Comparison of ENCODE assay signal across 11 mouse cellular contexts in the genomic region with DNA sequence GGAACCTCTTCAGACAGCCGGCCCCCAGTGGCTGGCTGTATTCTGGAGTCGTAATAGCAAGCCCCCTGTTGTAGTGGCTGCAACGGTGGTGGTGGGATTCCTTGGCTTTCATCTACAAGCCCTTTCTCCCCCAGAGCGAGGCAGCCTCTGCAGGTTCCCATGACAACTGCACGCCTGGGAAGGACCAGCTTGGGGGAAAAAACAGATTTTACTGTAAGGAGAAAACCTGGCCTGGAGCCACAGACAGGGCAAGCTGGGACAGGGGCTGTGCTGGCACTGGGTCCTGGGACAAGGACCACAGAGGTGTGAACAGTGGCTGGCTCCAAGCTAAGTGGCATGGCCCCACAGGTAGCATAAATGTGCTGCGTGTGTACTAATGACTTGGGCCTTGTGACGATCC. TPM values are rescaled to one million over a fixed set of nuclear protein-coding genes. Genes with fewer than 3 reads are reported as not detected.
DNase-seq lines count a peak whose midpoint lies in the region; ATAC-seq lines count a peak whose summit lies in the region.
"Had no signal": no experiment of that assay in that cellular context is flagged by ENCODE, and none has a peak within 500 bp of the region (broad histone marks: within the 10 kb centered on the region; RNA-seq: fewer than 3 reads in every experiment).

No protein-coding gene starts in this region.

- no peaks in the 10 kb centered on the region for H3K27me3 ChIP-seq in stomach, embryonic 15.5 days (replicated peaks)

- peak overlapping the region; percentile 67 for H3K27ac ChIP-seq in stomach, embryonic 15.5 days
- H3K27ac ChIP-seq: kidney, postnatal 0 days had no signal

- H3K36me3 ChIP-seq in stomach, embryonic 15.5 days: no peaks in the 10 kb centered on the region

- WGBS in stomach, embryonic 15.5 days: 33% methylated on average over 7 of the region's 7 CpGs

- no peak overlapping the region for H3K4me3 ChIP-seq in stomach, embryonic 15.5 days (replicated peaks)

- H3K9ac ChIP-seq in stomach, embryonic 15.5 days: no peak overlapping the region

- peak; percentile 77 for DNase-seq in left cerebral cortex, postnatal 4 days
- DNase-seq in left cerebral cortex, adult 9 months (ENCODE audit: low spot score in 2 of 2): no peak
- DNase-seq in frontal cortex, postnatal 14 days (ENCODE audit: low spot score in 2 of 2): peak; percentile 59 to 60
- DNase-seq in mesoderm, embryonic 11.5 days (ENCODE audit: low read depth, low spot score): peak; percentile 60
- DNase-seq in heart, postnatal 36 days: no peak
- no peak for DNase-seq in adrenal gland, adult (ENCODE audit: inconsistent age in 2 of 2, low spot score in 1 of 2)
- DNase-seq in liver: no peak

- intact Hi-C loops in left cerebral cortex, postnatal 4 days (cut with DNase I): no loop called here
- intact Hi-C loops in heart, postnatal 36 days (cut with DNase I): no loop called here

- no peak for ATAC-seq in stomach, embryonic 15.5 days (ENCODE audit: insufficient read depth, low FRiP score, low read depth)

- H3K4me1 ChIP-seq in stomach, embryonic 15.5 days: peaks cover 21% of the 10 kb centered on the region

- H3K4me2 ChIP-seq in stomach, embryonic 15.5 days: no peak overlapping the region

- no peaks in the 10 kb centered on the region for H3K9me3 ChIP-seq in stomach, embryonic 15.5 days

RNA-seq across cellular contexts. Expression of a gene that starts 13.3 kb away (rescaled TPM):
- 10 to 100 TPM; 96.1 to 98.6 TPM for total RNA-seq in left cerebral cortex, postnatal 4 days (2021)
- 8.9 and 9.9 TPM in 2 replicates for polyA plus RNA-seq in stomach, embryonic 15.5 days (2015; fragmentation: Nextera tagmentation; extraction: Ambion mirVana)
- total RNA-seq in heart, postnatal 36 days (2021): 10 to 100 TPM; 12.6 to 14.6 TPM

RNA-seq across cellular contexts. Expression of a gene that starts 32.3 kb away (rescaled TPM):
- total RNA-seq in left cerebral cortex, postnatal 4 days (2021): 1 to 10 TPM; 8.4 to 9.7 TPM
- polyA plus RNA-seq in stomach, embryonic 15.5 days (2015; fragmentation: Nextera tagmentation; extraction: Ambion mirVana): 27.0 and 28.4 TPM in 2 replicates
- 10 to 100 TPM; 22.3 to 31.1 TPM for total RNA-seq in heart, postnatal 36 days (2021)

RNA-seq across cellular contexts. Expression of a gene that starts 45.0 kb away (rescaled TPM):
- not detected for total RNA-seq in left cerebral cortex, postnatal 4 days (2021)
- polyA plus RNA-seq in stomach, embryonic 15.5 days (2015; fragmentation: Nextera tagmentation; extraction: Ambion mirVana): not detected in 2 replicates
- total RNA-seq in heart, postnatal 36 days (2021): not detected
- polyA plus RNA-seq: frontal cortex, adult 2 months; kidney, postnatal 0 days; testis, adult 2 months had no signal

Comparison
In these comparisons a context has a peak if more than half of its experiments do, and no peak if none do; other contexts are left out.
1. DNase-seq: peak in left cerebral cortex, postnatal 4 days (single experiment), frontal cortex, postnatal 14 days (2 of 2) and mesoderm, embryonic 11.5 days (single experiment); none in left cerebral cortex, adult 9 months (0 of 2), heart, postnatal 36 days (0 of 2), adrenal gland, adult (0 of 2) and liver (single experiment).
2. RNA of a gene that starts 13.3 kb away (total RNA-seq): 96.1 to 98.6 TPM in left cerebral cortex, postnatal 4 days; 12.6 to 14.6 TPM in heart, postnatal 36 days; every median in the first group is over 4 times any median in the second.